Mouse (Mus musculus) heart, adult 2 months (tissue): Measurements from ENCODE around the gene Spire2.

Experiments used
- CTCF ChIP-seq: fragments of 200-600 bp; IDR thresholded peaks from 2 replicates; pipeline ENCODE4 v1.8.1; 2022; ENCODE audit warnings: antibody characterized with exemption, mild to moderate bottlenecking, moderate library complexity
- EP300 ChIP-seq: fragments of 200-500 bp; IDR thresholded peaks from 2 replicates; pipeline ENCODE4 v1.6.1; 2011; ENCODE audit warnings: low read depth, low read length, control low read depth; ENCODE audit not compliant: insufficient read depth
- POLR2A ChIP-seq: fragments of 200-500 bp; IDR thresholded peaks from 2 replicates; pipeline ENCODE4 v1.6.1; 2011; ENCODE audit warnings: mild to moderate bottlenecking, low read depth, low read length, control low read depth; ENCODE audit not compliant: insufficient read depth

GRCm38 (mm10) chr8:123342253-123342652 is 9.7 kb downstream of the Spire2 start:
- TF ChIP-seq POLR2A (no peak), EP300 (no peak), CTCF (no peak)
